Mouse (Mus musculus) retina, postnatal 7 days (tissue): ENCODE data around the gene Tctn1.

ENCODE experiments used
- DNase-seq: peaks from one replicate; pipeline ENCODE4 v3.0.0-alpha.2; 2012; ENCODE audit warnings: low read depth, low spot score

The Tctn1 gene

GRCm38 (mm10) chr5:122263933-122264905, at the start of gene Tctn1:
Gene Tctn1, minus strand, starts transcription at chr5:122264460.
- peak; percentile 84 for DNase-seq

- DNase-seq: no peak
These were observed 48.9 kb upstream of the Tctn1 start for GRCm38 (mm10) chr5:122312942-122313684.

- DNase-seq: no peak
These were observed 48.1 kb upstream of the Tctn1 start for GRCm38 (mm10) chr5:122312346-122312745.

- no peak for DNase-seq
These were observed 47.4 kb upstream of the Tctn1 start for GRCm38 (mm10) chr5:122311692-122312091.

- DNase-seq: no peak
These were observed 46.4 kb upstream of the Tctn1 start for GRCm38 (mm10) chr5:122310699-122311098.

- DNase-seq: no peak
These were observed 42.3 kb upstream of the Tctn1 start for GRCm38 (mm10) chr5:122306536-122306935.

- DNase-seq: no peak
These were observed 41.2 kb upstream of the Tctn1 start for GRCm38 (mm10) chr5:122305472-122305871.

- no peak for DNase-seq
These were observed 40.3 kb upstream of the Tctn1 start for GRCm38 (mm10) chr5:122304541-122304940.

GRCm38 (mm10) chr5:122303937-122304336, 39.7 kb upstream of the Tctn1 start:
- no peak for DNase-seq

- DNase-seq: no peak
These were observed 38.8 kb upstream of the Tctn1 start for GRCm38 (mm10) chr5:122302810-122303745.

GRCm38 (mm10) chr5:122300071-122300518, 35.8 kb upstream of the Tctn1 start:
- DNase-seq: no peak

GRCm38 (mm10) chr5:122295113-122295935, 31.1 kb upstream of the Tctn1 start:
- no peak for DNase-seq

GRCm38 (mm10) chr5:122294219-122294735, 30.0 kb upstream of the Tctn1 start:
- DNase-seq: no peak

GRCm38 (mm10) chr5:122293131-122293530, 28.9 kb upstream of the Tctn1 start:
- no peak for DNase-seq

GRCm38 (mm10) chr5:122291553-122292339, 27.5 kb upstream of the Tctn1 start:
- no peak for DNase-seq

GRCm38 (mm10) chr5:122291149-122291548, 26.9 kb upstream of the Tctn1 start:
- DNase-seq: no peak

- DNase-seq: no peak
These were observed 24.0 kb upstream of the Tctn1 start for GRCm38 (mm10) chr5:122288147-122288811.

- DNase-seq: no peak
These were observed 22.8 kb upstream of the Tctn1 start for GRCm38 (mm10) chr5:122287026-122287425.

GRCm38 (mm10) chr5:122286191-122286590, 21.9 kb upstream of the Tctn1 start:
- no peak for DNase-seq
